Mouse (Mus musculus) kidney, postnatal 14 days (tissue): ENCODE results near the gene Dtd1.

ENCODE experiments used
- DNase-seq: peaks from one replicate; pipeline ENCODE4 v3.0.0; 2022; ENCODE audit warnings: mixed read lengths

Gene Dtd1

GRCm38 (mm10) chr2:144718273-144718672 lies 118.6 kb downstream of the Dtd1 start:
- DNase-seq: no peak

- no peak for DNase-seq
Measured at GRCm38 (mm10) chr2:144719294-144719693, 119.6 kb downstream of the Dtd1 start.

GRCm38 (mm10) chr2:144719718-144720117 lies 120.0 kb downstream of the Dtd1 start:
- no peak for DNase-seq

- peak; percentile 15 for DNase-seq
Measured at GRCm38 (mm10) chr2:144720407-144720959, 120.8 kb downstream of the Dtd1 start.

GRCm38 (mm10) chr2:144724679-144725078 lies 125.0 kb downstream of the Dtd1 start:
- DNase-seq: peak; percentile 27

- DNase-seq: no peak
Measured at GRCm38 (mm10) chr2:144727136-144727535, 127.4 kb downstream of the Dtd1 start.

- no peak for DNase-seq
Measured at GRCm38 (mm10) chr2:144729776-144730175, 130.1 kb downstream of the Dtd1 start.

GRCm38 (mm10) chr2:144738161-144738560 lies 138.5 kb downstream of the Dtd1 start:
- DNase-seq: no peak

- DNase-seq: no peak
Measured at GRCm38 (mm10) chr2:144738576-144738975, 138.9 kb downstream of the Dtd1 start.

- peak; percentile 65 for DNase-seq
Measured at GRCm38 (mm10) chr2:144740577-144740997, 140.9 kb downstream of the Dtd1 start.

- no peak for DNase-seq
Measured at GRCm38 (mm10) chr2:144741973-144742372, 142.3 kb downstream of the Dtd1 start.

- peak; percentile 10 for DNase-seq
Measured at GRCm38 (mm10) chr2:144743316-144743715, 143.6 kb downstream of the Dtd1 start.

GRCm38 (mm10) chr2:144745266-144745665 lies 145.6 kb downstream of the Dtd1 start:
- DNase-seq: no peak

GRCm38 (mm10) chr2:144746046-144746783 lies 146.5 kb downstream of the Dtd1 start:
- no peak for DNase-seq

- no peak for DNase-seq
Measured at GRCm38 (mm10) chr2:144753604-144754003, 153.9 kb downstream of the Dtd1 start.

GRCm38 (mm10) chr2:144755016-144755415 lies 155.3 kb downstream of the Dtd1 start:
- DNase-seq: no peak

- DNase-seq: no peak
Measured at GRCm38 (mm10) chr2:144760666-144761065, 161.0 kb downstream of the Dtd1 start.

- no peak for DNase-seq
Measured at GRCm38 (mm10) chr2:144763706-144764105, 164.0 kb downstream of the Dtd1 start.

GRCm38 (mm10) chr2:144764116-144764788 lies 164.6 kb downstream of the Dtd1 start:
- no peak for DNase-seq

- DNase-seq: no peak
Measured at GRCm38 (mm10) chr2:144765219-144765618, 165.5 kb downstream of the Dtd1 start.

- no peak for DNase-seq
Measured at GRCm38 (mm10) chr2:144768375-144769117, 168.8 kb downstream of the Dtd1 start.

- DNase-seq: no peak
Measured at GRCm38 (mm10) chr2:144769118-144769496, 169.4 kb downstream of the Dtd1 start.

- peak; percentile 32 for DNase-seq
Measured at GRCm38 (mm10) chr2:144769556-144769955, 169.9 kb downstream of the Dtd1 start.
